Mouse (Mus musculus): Measurements from ENCODE around the gene Gjb5. TPM values are rescaled to one million over a fixed set of nuclear protein-coding genes. Genes with fewer than 3 reads are reported as not detected.

The Gjb5 gene
- polyA plus RNA-seq, 1 experiment: not detected

DNA sequence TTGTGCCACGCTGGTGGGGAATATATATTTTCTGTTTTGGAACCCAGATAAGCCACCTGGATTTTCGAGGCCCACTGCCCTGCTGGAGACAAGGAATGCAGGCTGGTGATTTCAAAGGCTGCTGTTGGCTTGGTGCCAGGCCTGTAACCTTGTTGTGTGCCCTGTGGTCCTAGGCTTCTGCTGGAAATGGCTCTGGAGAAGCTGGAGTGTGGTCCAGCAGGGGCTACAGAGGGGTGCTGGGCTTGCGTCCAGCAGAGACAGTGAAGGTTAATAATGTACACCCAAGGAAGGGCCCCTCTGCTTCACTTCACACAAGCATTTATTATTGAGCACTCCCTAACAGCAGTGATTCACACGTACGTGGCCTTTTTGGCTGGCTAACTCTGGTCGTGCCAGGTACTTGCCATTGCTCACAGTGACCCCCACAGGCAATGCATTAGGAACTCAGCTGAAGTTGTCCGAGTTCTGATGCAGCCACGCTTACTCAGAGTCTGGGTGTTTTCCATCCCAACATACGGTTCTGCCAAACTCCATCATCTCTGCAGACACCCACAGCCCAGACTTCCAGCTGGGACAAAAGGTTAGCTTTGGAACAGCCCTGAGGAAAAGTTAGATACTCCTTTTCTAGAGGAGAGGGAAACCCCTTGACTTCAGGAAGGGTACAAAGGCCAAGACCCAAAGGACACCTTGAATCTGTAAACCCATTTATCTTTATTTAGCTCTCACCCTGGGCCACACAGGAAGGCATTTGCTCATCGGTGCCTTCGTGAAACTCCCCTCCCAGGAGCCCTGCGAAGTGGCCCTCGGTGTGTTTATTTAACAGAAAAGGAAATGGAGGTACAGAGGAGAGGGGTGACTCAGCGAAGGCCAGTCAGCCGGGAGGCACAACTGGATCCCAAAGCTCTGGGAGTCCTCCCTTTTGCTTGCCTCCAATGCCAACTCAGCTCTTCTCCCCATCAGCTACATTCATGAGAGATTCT, 3.2 kb downstream of the Gjb5 start:
- TF ChIP-seq POLR2A (IDR thresholded peaks at IDR 0.05; ENCODE audit: insufficient read depth, low read depth, low read length): no peak
- no peak for TF ChIP-seq CTCF (IDR thresholded peaks at IDR 0.05; ENCODE audit: insufficient read depth, low read depth, low read length)
- H3K4me1 ChIP-seq (ENCODE audit: control insufficient read depth, insufficient read depth, low read length): no peaks in the 10 kb centered on the region
- 81% methylated on average over 15 of the region's 15 CpGs for WGBS
- no peak overlapping the region for H3K27ac ChIP-seq (ENCODE audit: insufficient read depth, low read depth, low read length)
- no peak overlapping the region for H3K4me3 ChIP-seq (ENCODE audit: insufficient read depth, low read depth, low read length)

- no peak within 1 kb of the TSS for H3K4me3 ChIP-seq (ENCODE audit: insufficient read depth, low read depth, low read length)
- H3K27ac ChIP-seq (ENCODE audit: insufficient read depth, low read depth, low read length): no peak within 1 kb of the TSS
- no peak for TF ChIP-seq POLR2A (IDR thresholded peaks at IDR 0.05; ENCODE audit: insufficient read depth, low read depth, low read length)
- 68% methylated on average over 8 of the region's 8 CpGs for WGBS
- no peaks in the 10 kb centered on the region for H3K4me1 ChIP-seq (ENCODE audit: control insufficient read depth, insufficient read depth, low read length)
Measured at GRCm38 (mm10) chr4:127353951-127354438, 4.0 kb downstream of the Gjb5 start, which contains the start of gene Gjb4. Gene Gjb4 (minus strand): TSS chr4:127354081.

DNA sequence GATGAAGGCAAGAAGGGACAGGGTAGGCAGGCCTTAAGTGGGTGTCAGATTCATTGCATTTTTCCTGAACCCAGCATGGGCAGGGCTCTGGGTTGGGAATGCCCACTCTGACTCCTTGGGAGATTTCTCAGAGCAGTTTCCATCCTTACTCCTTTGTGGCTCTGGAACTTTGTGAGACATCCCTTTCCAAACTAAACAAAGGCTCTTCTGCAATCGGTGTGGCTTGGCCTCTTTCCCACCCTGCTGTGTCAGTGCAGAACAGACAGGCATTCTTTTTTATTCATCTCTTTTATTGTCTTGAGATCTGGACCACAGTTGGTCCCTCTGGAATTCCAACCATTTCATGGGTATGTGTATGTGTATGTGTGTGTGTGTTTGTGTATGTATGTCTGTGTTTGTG, 5.4 kb downstream of the Gjb5 start:
- H3K4me3 ChIP-seq (ENCODE audit: insufficient read depth, low read depth, low read length): no peak overlapping the region
- H3K4me1 ChIP-seq (ENCODE audit: control insufficient read depth, insufficient read depth, low read length): no peaks in the 10 kb centered on the region
- TF ChIP-seq POLR2A (IDR thresholded peaks at IDR 0.05; ENCODE audit: insufficient read depth, low read depth, low read length): no peak
- TF ChIP-seq CTCF (IDR thresholded peaks at IDR 0.05; ENCODE audit: insufficient read depth, low read depth, low read length): no peak
- no peak overlapping the region for H3K27ac ChIP-seq (ENCODE audit: insufficient read depth, low read depth, low read length)
- WGBS: 24% methylated on average over 1 of the region's 1 CpGs

- Histone ChIP-seq H3K27ac (ENCODE audit: insufficient read depth, low read depth, low read length) (no peak overlapping the region), H3K4me1 (ENCODE audit: control insufficient read depth, insufficient read depth, low read length) (no peaks in the 10 kb centered on the region), H3K4me3 (ENCODE audit: insufficient read depth, low read depth, low read length) (no peak overlapping the region)
- 78% methylated on average over 4 of the region's 4 CpGs for WGBS
- TF ChIP-seq POLR2A (IDR thresholded peaks at IDR 0.05; ENCODE audit: insufficient read depth, low read depth, low read length) (no peak), CTCF (IDR thresholded peaks at IDR 0.05; ENCODE audit: insufficient read depth, low read depth, low read length) (no peak)
Measured at GRCm38 (mm10) chr4:127349560-127350300, 8.3 kb downstream of the Gjb5 start.

DNA sequence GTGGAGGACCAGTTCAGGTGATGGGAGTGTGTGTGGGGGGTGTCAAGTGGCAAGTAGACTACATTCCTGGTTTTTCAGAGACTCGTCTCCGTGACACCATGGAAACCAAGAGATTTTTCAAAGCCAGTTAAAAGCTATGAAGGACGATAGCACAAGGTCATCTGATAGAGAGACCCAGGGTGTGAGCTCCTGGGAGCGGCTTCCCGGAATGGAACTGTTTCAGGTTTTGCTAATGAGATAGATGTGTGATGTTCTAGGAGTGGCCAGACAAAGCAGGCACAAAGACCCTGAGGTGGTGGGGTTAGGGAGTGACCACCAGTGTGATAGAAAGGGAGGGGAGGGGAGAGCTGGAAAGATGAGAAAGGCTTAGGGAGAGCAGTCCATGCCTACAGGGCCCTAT, 13.0 kb downstream of the Gjb5 start:
- Histone ChIP-seq H3K27ac (ENCODE audit: insufficient read depth, low read depth, low read length) (no peak overlapping the region), H3K4me1 (ENCODE audit: control insufficient read depth, insufficient read depth, low read length) (no peaks in the 10 kb centered on the region), H3K4me3 (ENCODE audit: insufficient read depth, low read depth, low read length) (no peak overlapping the region)
- 91% methylated on average over 5 of the region's 5 CpGs for WGBS
- TF ChIP-seq CTCF (IDR thresholded peaks at IDR 0.05; ENCODE audit: insufficient read depth, low read depth, low read length) (no peak), POLR2A (IDR thresholded peaks at IDR 0.05; ENCODE audit: insufficient read depth, low read depth, low read length) (no peak)

DNA sequence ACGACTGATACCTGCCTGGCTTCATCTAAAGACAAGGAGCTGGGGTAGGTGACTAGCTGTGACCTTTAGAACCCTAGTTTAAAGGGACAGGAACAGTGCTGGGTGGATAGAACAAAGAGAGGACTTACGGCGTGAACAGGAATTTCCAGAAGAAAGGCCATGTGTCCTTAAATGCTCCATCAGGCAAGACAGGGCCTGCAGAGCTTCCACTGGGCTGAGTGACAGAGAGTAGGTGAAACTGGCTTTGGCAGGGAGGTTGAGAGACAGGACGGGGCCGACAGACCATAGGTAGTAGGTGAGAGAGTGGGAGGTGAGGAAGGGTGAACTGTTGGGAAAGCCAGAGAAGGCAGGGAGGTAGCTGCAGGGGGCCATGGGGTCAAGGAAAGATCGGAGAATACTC, 16.6 kb downstream of the Gjb5 start:
- Histone ChIP-seq H3K4me3 (ENCODE audit: insufficient read depth, low read depth, low read length) (no peak overlapping the region), H3K4me1 (ENCODE audit: control insufficient read depth, insufficient read depth, low read length) (no peaks in the 10 kb centered on the region), H3K27ac (ENCODE audit: insufficient read depth, low read depth, low read length) (no peak overlapping the region)
- no peak for TF ChIP-seq CTCF (IDR thresholded peaks at IDR 0.05; ENCODE audit: insufficient read depth, low read depth, low read length)
- TF ChIP-seq POLR2A (IDR thresholded peaks at IDR 0.05; ENCODE audit: insufficient read depth, low read depth, low read length): no peak
- WGBS: 73% methylated on average over 6 of the region's 6 CpGs

DNA sequence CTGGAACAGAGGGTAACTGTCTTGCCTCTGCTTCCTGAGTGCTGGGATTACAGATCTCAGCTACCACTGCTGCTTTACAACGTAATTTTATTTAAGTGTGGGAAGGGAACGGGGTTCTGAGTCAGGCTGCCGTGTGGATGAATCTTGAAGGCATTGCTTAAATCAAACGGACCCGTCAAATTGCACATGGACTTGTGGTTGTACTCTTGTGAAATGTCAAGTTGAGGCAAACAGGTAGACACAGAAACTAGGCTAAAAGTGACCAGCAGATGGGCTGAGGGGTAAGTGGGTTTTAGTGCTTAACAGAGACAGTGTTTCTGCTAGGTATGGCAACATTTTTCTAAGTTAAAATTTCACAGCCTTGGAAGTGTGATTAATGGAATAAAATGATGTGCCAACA, 20.3 kb downstream of the Gjb5 start:
- Histone ChIP-seq H3K4me1 (ENCODE audit: control insufficient read depth, insufficient read depth, low read length) (0 out of 2 replicates have a peak, but pooled peaks cover 2% of the 10 kb centered on the region), H3K27ac (ENCODE audit: insufficient read depth, low read depth, low read length) (no peak overlapping the region), H3K4me3 (ENCODE audit: insufficient read depth, low read depth, low read length) (no peak overlapping the region)
- no peak for TF ChIP-seq CTCF (IDR thresholded peaks at IDR 0.05; ENCODE audit: insufficient read depth, low read depth, low read length)
- no peak for TF ChIP-seq POLR2A (IDR thresholded peaks at IDR 0.05; ENCODE audit: insufficient read depth, low read depth, low read length)
- WGBS: 79% methylated on average over 5 of the region's 5 CpGs

- no peak for TF ChIP-seq POLR2A (IDR thresholded peaks at IDR 0.05; ENCODE audit: insufficient read depth, low read depth, low read length)
- no peak for TF ChIP-seq CTCF (IDR thresholded peaks at IDR 0.05; ENCODE audit: insufficient read depth, low read depth, low read length)
- WGBS: 71% methylated on average over 5 of the region's 5 CpGs
- H3K4me3 ChIP-seq (ENCODE audit: insufficient read depth, low read depth, low read length): no peak overlapping the region
- no peak overlapping the region for H3K27ac ChIP-seq (ENCODE audit: insufficient read depth, low read depth, low read length)
- peaks cover 18% of the 10 kb centered on the region for H3K4me1 ChIP-seq (ENCODE audit: control insufficient read depth, insufficient read depth, low read length)
Measured at GRCm38 (mm10) chr4:127334870-127335504, 23.0 kb downstream of the Gjb5 start.

Data from olfactory bulb, adult 2 months (tissue).